Mouse (Mus musculus) midbrain, embryonic 14.5 days (tissue): ENCODE measurements at regions not wholly inside any gene's neighbourhood (a gene's known extent, or its start where the extent isn't known, plus 50 kb on each side); places are given as distances from the start of the nearest gene placed in this dataset.

ENCODE experiments used
- ATAC-seq: fragments of 200-750 bp; cut with Nextera tagmentation; 2 replicates; pipeline ENCODE4 v1.8.0; 2017; ENCODE audit warnings: moderate number of reproducible peaks, moderate library complexity; ENCODE audit not compliant: low FRiP score, low TSS enrichment
- DNase-seq: peaks from one replicate; pipeline ENCODE4 v3.0.0-alpha.2; 2015
- H3K27ac ChIP-seq: fragments of 300-500 bp; sonication (generic); replicated peaks from 2 replicates; pipeline ENCODE4 v1.5.1; 2014; ENCODE audit warnings: mild to moderate bottlenecking, low read depth, low read length, moderate library complexity
- H3K27me3 ChIP-seq: fragments of 300-500 bp; sonication (generic); 2 replicates; pipeline ENCODE4 v1.6.1; 2014; ENCODE audit warnings: low read length, control low read depth, mixed read lengths; ENCODE audit not compliant: control insufficient read depth, insufficient read depth
- H3K36me3 ChIP-seq: fragments of 300-500 bp; sonication (generic); 2 replicates; pipeline ENCODE4 v1.6.1; 2014; ENCODE audit warnings: low read length, control low read depth; ENCODE audit not compliant: control insufficient read depth, insufficient read depth
- H3K4me1 ChIP-seq: fragments of 300-500 bp; sonication (generic); 2 replicates; pipeline ENCODE4 v1.6.1; 2014; ENCODE audit warnings: mild to moderate bottlenecking, antibody characterized with exemption, low read length, control low read depth; ENCODE audit not compliant: control insufficient read depth, insufficient read depth
- H3K4me2 ChIP-seq: fragments of 300-500 bp; sonication (generic); 2 replicates; pipeline ENCODE4 v1.6.1; 2014; ENCODE audit warnings: mild to moderate bottlenecking, low read length, moderate library complexity
- H3K4me3 ChIP-seq: fragments of 300-500 bp; sonication (generic); replicated peaks from 2 replicates; pipeline ENCODE4 v1.5.1; 2014; ENCODE audit warnings: low read depth, low read length
- H3K9ac ChIP-seq: fragments of 300-500 bp; sonication (generic); replicated peaks from 2 replicates; pipeline ENCODE4 v1.6.1; 2014; ENCODE audit warnings: mild to moderate bottlenecking, low read length, moderate library complexity
- H3K9me3 ChIP-seq: fragments of 300-500 bp; sonication (generic); 2 replicates; pipeline ENCODE4 v1.6.1; 2016; ENCODE audit warnings: low read length, control low read depth, mixed read lengths; ENCODE audit not compliant: control insufficient read depth
- WGBS: fragments of 180-500 bp; shearing (Covaris S2); extraction: QIAGEN DNeasy Blood & Tissue Kit; methylation state at CpG from one replicate; pipeline ENCODE4 v1.1.7; 2014; 5-methylcytosine and 5-hydroxymethylcytosine counted together

- Histone ChIP-seq H3K4me1 (no peaks in the 10 kb centered on the region), H3K27ac (no peak overlapping the region), H3K4me2 (no peak overlapping the region), H3K27me3 (no peaks in the 10 kb centered on the region), H3K36me3 (no peaks in the 10 kb centered on the region), H3K9me3 (no peaks in the 10 kb centered on the region), H3K4me3 (no peak overlapping the region), H3K9ac (no peak overlapping the region)
- DNase-seq (no peak), ATAC-seq (no peak)
- WGBS: 78% methylated on average over 5 of the region's 5 CpGs
These were observed 1057.0 kb downstream of the Flrt2 start for GRCm38 (mm10) chr12:96748868-96749615.

DNA sequence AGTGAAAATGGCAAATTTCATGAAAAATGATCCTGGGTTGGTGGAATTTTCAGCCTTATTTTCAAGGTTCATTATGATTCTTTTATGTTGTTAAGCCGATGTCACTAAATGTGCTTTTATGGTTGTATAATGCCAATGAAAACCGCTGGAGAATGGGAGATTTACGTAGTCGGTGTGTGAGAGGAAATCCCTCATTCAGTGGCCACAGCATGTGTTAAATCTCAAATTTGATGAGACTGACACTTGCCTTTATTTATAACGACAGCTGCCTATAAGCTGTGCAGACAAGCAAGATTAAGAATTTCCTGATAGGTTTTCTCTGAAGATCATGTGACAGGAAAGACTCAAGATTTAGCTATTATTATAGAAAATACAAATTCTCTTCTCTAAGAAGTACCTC is 1062.7 kb downstream of the Flrt2 start:
- H3K27ac ChIP-seq: no peak overlapping the region
- H3K27me3 ChIP-seq: no peaks in the 10 kb centered on the region
- no peak overlapping the region for H3K4me3 ChIP-seq
- H3K9me3 ChIP-seq: no peaks in the 10 kb centered on the region
- ATAC-seq (no peak), DNase-seq (peak; percentile 42)
- H3K4me1 ChIP-seq: no peaks in the 10 kb centered on the region
- no peak overlapping the region for H3K9ac ChIP-seq
- H3K36me3 ChIP-seq: no peaks in the 10 kb centered on the region
- no peak overlapping the region for H3K4me2 ChIP-seq
- 11% methylated on average over 5 of the region's 5 CpGs for WGBS

- WGBS: 66% methylated on average over 5 of the region's 5 CpGs
- H3K9me3 ChIP-seq: no peaks in the 10 kb centered on the region
- H3K4me2 ChIP-seq: no peak overlapping the region
- ATAC-seq (no peak), DNase-seq (peak; percentile 7)
- no peaks in the 10 kb centered on the region for H3K36me3 ChIP-seq
- H3K27me3 ChIP-seq: no peaks in the 10 kb centered on the region
- H3K4me3 ChIP-seq: no peak overlapping the region
- H3K27ac ChIP-seq: no peak overlapping the region
- no peaks in the 10 kb centered on the region for H3K4me1 ChIP-seq
- no peak overlapping the region for H3K9ac ChIP-seq
These were observed 1071.1 kb downstream of the Flrt2 start for GRCm38 (mm10) chr12:96763153-96763552.

- H3K9ac ChIP-seq: no peak overlapping the region
- no peaks in the 10 kb centered on the region for H3K36me3 ChIP-seq
- DNase-seq (no peak), ATAC-seq (no peak)
- H3K4me1 ChIP-seq: no peaks in the 10 kb centered on the region
- H3K9me3 ChIP-seq: no peaks in the 10 kb centered on the region
- no peak overlapping the region for H3K4me2 ChIP-seq
- no peak overlapping the region for H3K4me3 ChIP-seq
- no peaks in the 10 kb centered on the region for H3K27me3 ChIP-seq
- 93% methylated on average over 2 of the region's 2 CpGs for WGBS
- no peak overlapping the region for H3K27ac ChIP-seq
These were observed 1071.6 kb downstream of the Flrt2 start for GRCm38 (mm10) chr12:96763621-96764020.

GRCm38 (mm10) chr12:96764186-96764585 is 1072.2 kb downstream of the Flrt2 start:
- Histone ChIP-seq H3K4me3 (no peak overlapping the region), H3K4me1 (no peaks in the 10 kb centered on the region), H3K4me2 (no peak overlapping the region), H3K9me3 (no peaks in the 10 kb centered on the region), H3K27ac (no peak overlapping the region), H3K9ac (no peak overlapping the region), H3K27me3 (no peaks in the 10 kb centered on the region), H3K36me3 (no peaks in the 10 kb centered on the region)
- DNase-seq (no peak), ATAC-seq (no peak)

- H3K27ac ChIP-seq: no peak overlapping the region
These were observed 1079.2 kb downstream of the Flrt2 start for GRCm38 (mm10) chr12:96771222-96771621.

DNA sequence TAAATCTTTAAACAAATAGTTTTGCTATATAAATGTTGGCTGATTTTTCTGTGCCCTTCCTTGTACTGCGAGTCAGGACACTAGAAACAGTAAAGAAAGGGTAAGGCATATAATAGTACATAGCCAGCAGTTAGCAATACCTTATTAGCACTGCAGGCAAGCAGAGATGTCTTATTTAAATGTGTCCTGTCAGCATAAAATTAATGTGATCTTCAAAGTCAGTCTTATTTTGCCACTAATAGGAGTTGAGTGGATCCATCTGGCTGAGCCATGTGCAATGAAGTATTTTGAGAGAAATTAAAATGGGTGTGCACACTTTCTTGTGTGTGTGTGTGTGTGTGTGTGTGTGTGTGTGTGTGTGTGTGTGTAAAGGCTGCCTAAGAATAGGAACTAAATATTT is 1129.3 kb downstream of the Flrt2 start:
- Histone ChIP-seq H3K4me3 (no peak overlapping the region), H3K36me3 (no peaks in the 10 kb centered on the region), H3K27me3 (no peaks in the 10 kb centered on the region), H3K9ac (no peak overlapping the region), H3K4me1 (no peaks in the 10 kb centered on the region), H3K9me3 (no peaks in the 10 kb centered on the region), H3K27ac (no peak overlapping the region), H3K4me2 (no peak overlapping the region)
- ATAC-seq (no peak; the same call in 1 of the 2 replicates), DNase-seq (peak; percentile 21)
- 62% methylated on average over 1 of the region's 1 CpGs for WGBS

More at GRCm38 (mm10) chr12:96771222-96771621, 1079.2 kb downstream of the Flrt2 start:
- Histone ChIP-seq H3K4me3 (no peak overlapping the region), H3K4me2 (no peak overlapping the region), H3K36me3 (no peaks in the 10 kb centered on the region), H3K9me3 (no peaks in the 10 kb centered on the region), H3K4me1 (no peaks in the 10 kb centered on the region), H3K9ac (no peak overlapping the region), H3K27me3 (no peaks in the 10 kb centered on the region)
- DNase-seq (no peak), ATAC-seq (no peak)
- 82% methylated on average over 3 of the region's 3 CpGs for WGBS

- no peaks in the 10 kb centered on the region for H3K4me1 ChIP-seq
- H3K27ac ChIP-seq: no peak overlapping the region
- H3K9ac ChIP-seq: no peak overlapping the region
- WGBS: 98% methylated on average over 1 of the region's 1 CpGs
- no peaks in the 10 kb centered on the region for H3K9me3 ChIP-seq
- no peak overlapping the region for H3K4me2 ChIP-seq
- H3K4me3 ChIP-seq: no peak overlapping the region
- DNase-seq (no peak), ATAC-seq (no peak)
- no peaks in the 10 kb centered on the region for H3K27me3 ChIP-seq
- no peaks in the 10 kb centered on the region for H3K36me3 ChIP-seq
These were observed 1136.4 kb downstream of the Flrt2 start for GRCm38 (mm10) chr12:96828415-96828814.
